Mouse (Mus musculus) E14TG2a.4 (cell line): ENCODE results near the gene Adgrb2.

Experiments used
- H3K27me3 ChIP-seq: 2 replicates; pipeline ENCODE4 v1.6.1; 2014; ENCODE audit warnings: low read length, control low read depth; ENCODE audit not compliant: insufficient read depth
- H3K36me3 ChIP-seq: 2 replicates; pipeline ENCODE4 v1.6.1; 2014; ENCODE audit warnings: low read length, control low read depth; ENCODE audit not compliant: insufficient read depth
- H3K4me1 ChIP-seq: replicated peaks from 2 replicates; pipeline ENCODE4 v1.6.1; 2014; ENCODE audit warnings: low read depth, low read length, control low read depth
- H3K4me3 ChIP-seq: replicated peaks from 2 replicates; pipeline ENCODE4 v1.5.1; 2014; ENCODE audit warnings: mild to moderate bottlenecking, low read length
- H3K9me3 ChIP-seq: 2 replicates; pipeline ENCODE4 v1.6.1; 2014; ENCODE audit warnings: low read length, control low read depth
- CTCF ChIP-seq: conservative IDR thresholded peaks from 2 replicates; pipeline ENCODE4 v1.5.1; 2014; ENCODE audit warnings: low read length
- NANOG ChIP-seq: IDR thresholded peaks from 2 replicates; pipeline ENCODE4 v1.6.1; 2014; ENCODE audit warnings: borderline replicate concordance, low read length, mixed read lengths
- POU5F1 ChIP-seq: IDR thresholded peaks from 2 replicates; pipeline ENCODE4 v1.6.1; 2014; ENCODE audit warnings: low read length, borderline replicate concordance

Adgrb2 gene

DNA sequence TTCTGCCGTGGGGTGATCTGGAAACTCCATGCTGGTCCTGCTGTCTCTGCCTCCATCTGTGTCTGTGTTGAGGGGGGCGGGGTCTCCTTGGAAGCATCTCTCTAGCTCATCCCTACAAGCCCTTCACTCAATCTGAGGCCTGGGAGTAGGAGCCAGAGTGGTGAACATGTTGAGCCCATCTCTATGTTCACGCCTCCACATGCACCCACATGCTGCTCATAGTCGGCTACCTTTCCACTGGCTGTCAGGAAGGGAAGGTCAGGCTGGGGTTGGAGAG, 63.5 kb downstream of the Adgrb2 start:
- Histone ChIP-seq H3K36me3 (no peaks in the 10 kb centered on the region), H3K4me1 (peaks cover 25% of the 10 kb centered on the region), H3K4me3 (peak overlapping the region; percentile 77), H3K27me3 (peaks cover 73% of the 10 kb centered on the region), H3K9me3 (no peaks in the 10 kb centered on the region)
- no peak for TF ChIP-seq CTCF
- TF ChIP-seq NANOG: no peak
- TF ChIP-seq POU5F1: no peak

DNA sequence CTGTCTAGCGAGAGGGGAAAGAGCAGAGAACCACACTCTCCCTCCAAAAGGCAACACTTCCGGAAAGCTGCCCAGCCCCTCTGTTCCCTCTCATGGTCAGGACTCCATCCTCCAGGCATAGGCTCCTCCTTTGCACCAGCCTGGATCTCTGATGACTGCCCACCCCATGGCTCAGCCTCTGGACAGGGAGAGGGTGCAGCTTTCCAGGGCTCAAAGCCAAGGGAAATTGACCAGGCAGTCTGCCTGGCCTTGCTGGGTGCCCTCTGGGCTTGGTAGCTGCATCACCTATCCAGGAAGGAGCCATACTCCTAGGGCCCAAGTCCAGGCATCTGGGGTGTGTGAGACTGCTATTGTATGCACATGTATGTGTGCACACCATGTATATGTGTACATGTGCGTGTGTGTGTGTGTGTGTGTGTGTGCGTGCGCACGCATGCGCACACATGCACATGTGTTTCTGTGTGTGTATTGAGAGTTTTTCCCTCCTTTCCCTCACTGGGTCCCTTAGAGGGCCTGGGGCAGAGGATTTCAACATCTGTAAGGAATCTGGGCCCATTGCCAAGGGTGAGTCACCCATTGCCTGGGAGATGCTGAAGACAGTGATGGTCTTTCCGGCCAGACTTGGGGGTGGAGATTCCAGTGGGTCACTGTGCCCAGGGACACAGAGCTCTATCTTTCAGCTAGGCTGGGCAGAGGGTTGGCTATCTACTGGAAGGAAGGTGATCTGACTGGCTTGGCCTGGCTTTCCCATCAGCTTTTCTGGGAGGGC, 65.6 kb downstream of the Adgrb2 start:
- TF ChIP-seq POU5F1: no peak
- no peak for TF ChIP-seq NANOG
- TF ChIP-seq CTCF: no peak

DNA sequence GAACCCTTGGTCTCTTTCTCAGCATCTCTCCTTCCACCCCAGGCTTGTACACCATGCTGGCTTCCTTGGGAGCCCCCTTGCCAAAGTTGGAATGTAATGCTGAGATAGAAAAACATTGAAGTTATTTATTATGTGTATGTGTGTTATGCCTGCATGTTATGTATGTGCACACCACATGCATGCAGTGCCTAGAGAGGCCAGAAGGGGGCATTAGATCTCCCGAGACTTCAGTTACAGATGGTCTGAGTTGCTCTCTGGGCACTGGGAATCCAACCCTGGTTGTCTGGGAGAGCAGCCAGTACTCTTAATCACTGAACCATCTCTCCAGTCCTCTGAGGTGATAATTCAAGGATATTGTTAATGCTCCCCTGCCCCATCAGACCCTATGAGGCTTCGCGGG, 67.6 kb downstream of the Adgrb2 start:
- Histone ChIP-seq H3K4me3 (no peak overlapping the region), H3K36me3 (no peaks in the 10 kb centered on the region), H3K4me1 (peaks cover 34% of the 10 kb centered on the region), H3K9me3 (no peaks in the 10 kb centered on the region), H3K27me3 (peaks cover 59% of the 10 kb centered on the region)
- TF ChIP-seq NANOG (no peak), CTCF (peak; percentile 79), POU5F1 (no peak)

More for the DNA sequence above, 65.6 kb downstream of the Adgrb2 start:
- H3K4me1 ChIP-seq: peaks cover 27% of the 10 kb centered on the region
- H3K4me3 ChIP-seq: no peak overlapping the region
- H3K27me3 ChIP-seq: peaks cover 79% of the 10 kb centered on the region
- no peaks in the 10 kb centered on the region for H3K36me3 ChIP-seq
- H3K9me3 ChIP-seq: no peaks in the 10 kb centered on the region

DNA sequence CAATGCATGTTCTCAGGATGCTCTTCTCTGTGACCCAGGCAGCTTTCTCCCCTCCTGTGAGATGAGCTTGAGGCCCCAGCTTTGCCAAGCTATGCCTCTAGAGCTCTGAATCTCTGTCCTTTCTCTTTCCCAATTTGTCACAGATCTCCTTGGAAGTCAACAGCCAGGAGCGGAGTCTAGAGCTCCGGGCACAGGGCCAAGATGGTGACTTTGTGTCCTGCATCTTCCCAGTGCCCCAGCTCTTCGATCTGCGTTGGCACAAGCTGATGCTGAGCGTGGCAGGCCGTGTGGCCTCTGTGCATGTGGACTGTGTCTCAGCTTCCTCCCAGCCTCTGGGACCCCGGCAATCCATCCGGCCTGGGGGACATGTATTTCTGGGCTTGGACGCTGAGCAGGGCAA, 68.4 kb downstream of the Adgrb2 start:
- Histone ChIP-seq H3K9me3 (no peaks in the 10 kb centered on the region), H3K4me1 (peaks cover 29% of the 10 kb centered on the region), H3K36me3 (no peaks in the 10 kb centered on the region), H3K27me3 (peaks cover 55% of the 10 kb centered on the region), H3K4me3 (no peak overlapping the region)
- TF ChIP-seq NANOG (no peak), POU5F1 (no peak), CTCF (no peak)

DNA sequence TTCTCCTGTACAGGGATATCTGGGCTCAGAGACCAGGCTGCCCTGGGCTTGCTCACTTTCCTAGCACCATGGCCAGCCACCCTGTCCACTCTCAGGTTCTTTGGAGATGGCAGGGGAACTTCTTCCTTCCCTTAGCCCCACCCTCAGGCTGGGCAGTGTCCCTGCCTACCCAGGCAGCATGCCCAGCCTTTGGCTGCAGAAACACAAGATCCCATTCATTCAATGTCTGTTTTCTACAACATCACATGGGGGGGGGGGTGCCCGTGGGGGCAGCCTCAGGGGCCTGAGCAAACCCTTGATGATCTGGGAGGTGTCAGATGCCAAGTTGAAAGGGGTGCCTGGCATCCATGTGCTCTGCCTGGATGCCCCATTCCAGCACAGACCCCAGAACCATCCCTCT, 70.1 kb downstream of the Adgrb2 start:
- Histone ChIP-seq H3K4me3 (no peak overlapping the region), H3K4me1 (peaks cover 28% of the 10 kb centered on the region), H3K9me3 (no peaks in the 10 kb centered on the region), H3K36me3 (no peaks in the 10 kb centered on the region), H3K27me3 (peaks cover 50% of the 10 kb centered on the region)
- no peak for TF ChIP-seq POU5F1
- TF ChIP-seq CTCF: no peak
- no peak for TF ChIP-seq NANOG

DNA sequence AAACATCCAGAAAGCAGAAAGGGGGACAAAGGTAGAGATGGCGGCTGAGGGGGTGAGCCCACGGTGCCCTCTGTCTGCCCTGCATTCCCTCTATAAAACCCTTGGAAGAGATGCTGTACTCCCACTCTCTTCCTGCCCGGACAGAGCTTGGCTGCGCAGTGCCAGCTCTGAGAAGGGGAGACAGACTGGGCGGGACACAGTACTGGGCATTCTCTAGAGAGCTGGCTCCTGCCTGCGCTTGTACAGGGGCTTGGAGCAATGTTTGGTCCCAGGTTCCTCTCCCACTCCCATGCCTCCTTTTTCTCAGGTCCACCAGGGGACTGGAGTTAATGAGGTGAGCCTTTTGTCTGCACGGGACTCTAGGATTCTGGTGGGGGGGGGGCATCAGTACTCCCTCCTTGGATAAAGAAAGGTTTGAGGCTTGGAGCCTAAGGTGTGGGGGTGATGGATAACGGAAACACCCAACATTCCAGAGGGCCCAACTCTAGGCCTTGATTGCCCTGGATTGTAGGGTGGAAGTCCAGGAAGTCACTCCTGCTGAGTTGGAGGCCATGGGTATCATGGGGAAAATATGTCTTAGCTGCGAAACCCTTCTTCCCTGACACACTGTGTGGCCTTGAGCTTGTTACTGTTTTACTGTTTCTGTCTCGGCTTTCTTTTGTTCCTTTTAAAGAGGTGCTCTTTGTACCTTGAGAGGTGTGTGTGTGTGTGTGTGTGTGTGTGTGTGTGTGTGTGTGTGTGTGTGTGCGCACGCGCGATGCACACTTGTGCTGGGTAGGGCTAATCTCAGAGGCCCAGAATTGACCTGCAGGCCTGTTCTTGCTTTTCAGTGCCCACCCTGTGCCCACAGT, 70.7 kb downstream of the Adgrb2 start:
- Histone ChIP-seq H3K9me3 (no peaks in the 10 kb centered on the region), H3K4me3 (no peak overlapping the region), H3K27me3 (peaks cover 48% of the 10 kb centered on the region), H3K36me3 (no peaks in the 10 kb centered on the region), H3K4me1 (peaks cover 28% of the 10 kb centered on the region)
- no peak for TF ChIP-seq POU5F1
- TF ChIP-seq NANOG: no peak
- TF ChIP-seq CTCF: no peak

DNA sequence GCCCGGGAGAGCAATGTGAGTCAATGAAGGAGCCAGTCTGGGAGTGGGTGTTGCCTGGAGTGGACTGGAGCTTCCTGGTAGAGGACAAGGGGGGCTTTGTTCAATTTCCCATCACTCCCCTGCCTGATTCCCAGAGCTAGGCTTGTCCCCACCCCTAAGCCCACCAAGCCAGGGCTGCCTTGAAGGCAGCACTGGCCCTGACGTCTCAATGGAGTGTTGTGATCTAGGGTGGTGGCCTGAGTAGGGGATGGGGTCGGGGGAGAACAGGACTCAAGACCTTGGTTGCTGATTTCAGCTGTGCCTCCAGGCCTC, 71.3 kb downstream of the Adgrb2 start:
- Histone ChIP-seq H3K9me3 (no peaks in the 10 kb centered on the region), H3K4me1 (peaks cover 28% of the 10 kb centered on the region), H3K36me3 (no peaks in the 10 kb centered on the region), H3K4me3 (no peak overlapping the region), H3K27me3 (peaks cover 42% of the 10 kb centered on the region)
- TF ChIP-seq POU5F1 (no peak), NANOG (no peak), CTCF (no peak)

DNA sequence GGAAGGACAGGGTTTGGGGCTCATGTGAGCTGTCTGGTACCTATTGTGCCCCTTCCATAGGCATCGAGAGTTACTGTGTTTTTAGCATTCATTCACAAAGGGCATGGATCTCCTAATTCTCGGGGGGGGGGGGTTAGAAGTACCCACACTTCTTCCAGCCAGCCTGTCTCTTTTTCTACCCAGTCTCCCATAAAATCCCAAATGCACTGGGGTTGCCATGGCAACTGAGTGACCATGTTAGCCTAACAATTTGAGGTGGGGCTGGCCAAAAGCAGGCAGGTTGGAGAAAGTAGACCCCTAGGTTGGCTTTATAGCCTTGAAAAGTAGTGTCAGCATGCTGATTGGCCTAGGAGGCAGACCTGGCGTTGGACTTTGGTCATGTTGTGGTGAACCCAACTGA, 71.8 kb downstream of the Adgrb2 start:
- peaks cover 25% of the 10 kb centered on the region for H3K4me1 ChIP-seq
- H3K27me3 ChIP-seq: peaks cover 39% of the 10 kb centered on the region
- no peak for TF ChIP-seq CTCF
- TF ChIP-seq NANOG: no peak
- TF ChIP-seq POU5F1: no peak
- H3K36me3 ChIP-seq: no peaks in the 10 kb centered on the region
- no peak overlapping the region for H3K4me3 ChIP-seq
- no peaks in the 10 kb centered on the region for H3K9me3 ChIP-seq
